Mouse (Mus musculus) layer of hippocampus, postnatal 10 days (tissue): Measurements from ENCODE around the gene Sft2d1. TPM values are rescaled to one million over a fixed set of nuclear protein-coding genes. Genes with fewer than 3 reads are reported as not detected.

Source experiments
- DNase-seq, 2 experiments: peaks; one replicate each; pipeline ENCODE4 v3.0.0; 2021; ENCODE audit warnings: low spot score in 2 of 2
- long read RNA-seq: library from polyadenylated mRNA; stranded (forward); transcript quantifications from one replicate; pipeline ENCODE4 v2.0.0, GENCODE M21; 2023
- total RNA-seq, 2 experiments: library from RNA; stranded (reverse); gene quantifications; 2 replicates each; pipeline ENCODE4 v1.2.3; 2021

Sft2d1 gene
- 10 to 100 TPM; 64.9 to 67.6 TPM for total RNA-seq
- long read RNA-seq, transcript Sft2d1-209 (8 exons, 1,049 nt), result major isoform, 45 of 59 reads
- long read RNA-seq, partial matches to known transcripts, result 1 of 59 reads
- long read RNA-seq, other reads (novel, unspliced or antisense), result 10 of 59 reads

DNA sequence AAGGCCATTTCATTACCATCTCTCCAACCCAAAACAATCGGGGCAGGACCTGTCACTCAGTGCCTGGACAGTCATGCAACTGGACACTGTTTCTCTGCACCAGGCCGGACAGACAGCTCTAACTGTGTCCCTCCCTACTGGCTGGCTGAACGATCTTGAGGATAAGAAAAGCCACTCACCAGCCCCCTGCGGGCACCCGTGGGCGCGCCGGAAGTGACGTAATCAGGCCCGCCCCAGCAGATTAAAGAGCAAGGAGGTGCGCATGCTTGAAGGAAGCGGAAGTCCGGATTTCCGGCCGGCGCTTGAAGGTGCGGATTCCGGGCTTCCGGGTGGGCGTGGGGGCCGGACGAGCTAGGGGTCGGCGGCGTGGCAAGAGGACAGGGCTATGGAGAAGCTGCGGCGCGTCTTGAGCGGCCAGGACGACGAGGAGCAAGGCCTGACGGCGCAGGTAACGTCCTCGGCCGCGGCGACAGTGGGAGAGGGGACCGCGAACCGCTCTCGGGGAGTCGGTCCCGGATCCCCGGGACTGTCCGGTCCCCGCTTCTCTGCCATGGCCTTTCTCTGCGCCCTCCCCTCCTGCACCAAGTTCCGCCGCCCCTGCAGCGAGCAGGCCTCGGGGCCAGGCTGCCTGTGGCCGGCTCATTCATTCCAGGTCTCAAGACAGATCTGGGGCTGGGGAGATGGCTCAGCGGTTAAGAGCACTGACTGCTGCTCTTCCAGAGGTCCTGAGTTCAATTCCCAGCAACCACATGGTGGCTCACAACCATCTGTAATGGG, at the start of gene Sft2d1:
TSS of gene Sft2d1 (plus strand) at position 265 of the 777 bp plus-strand sequence.
- peak; percentile 95 to 97 for DNase-seq

DNA sequence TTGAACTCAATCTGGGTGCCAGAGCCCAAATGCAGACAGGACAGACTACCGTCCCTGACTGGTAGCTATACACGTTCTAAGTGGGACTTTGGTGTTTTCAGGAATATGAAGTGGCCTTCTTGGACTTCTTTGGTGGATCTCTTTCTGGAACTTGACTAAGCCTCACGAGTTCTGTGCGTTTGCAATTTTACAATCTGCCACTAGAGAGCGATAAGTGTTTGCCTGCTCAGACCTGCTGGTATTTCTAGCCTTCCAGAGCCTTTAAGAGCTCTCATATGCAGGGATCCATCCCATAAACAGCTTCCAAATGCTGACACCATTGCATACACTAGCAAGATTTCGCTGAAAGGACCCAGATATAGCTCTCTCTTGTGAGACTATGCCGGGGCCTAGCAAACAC, 46.3 kb upstream of the Sft2d1 start:
- peak; percentile 41 to 61 for DNase-seq

DNA sequence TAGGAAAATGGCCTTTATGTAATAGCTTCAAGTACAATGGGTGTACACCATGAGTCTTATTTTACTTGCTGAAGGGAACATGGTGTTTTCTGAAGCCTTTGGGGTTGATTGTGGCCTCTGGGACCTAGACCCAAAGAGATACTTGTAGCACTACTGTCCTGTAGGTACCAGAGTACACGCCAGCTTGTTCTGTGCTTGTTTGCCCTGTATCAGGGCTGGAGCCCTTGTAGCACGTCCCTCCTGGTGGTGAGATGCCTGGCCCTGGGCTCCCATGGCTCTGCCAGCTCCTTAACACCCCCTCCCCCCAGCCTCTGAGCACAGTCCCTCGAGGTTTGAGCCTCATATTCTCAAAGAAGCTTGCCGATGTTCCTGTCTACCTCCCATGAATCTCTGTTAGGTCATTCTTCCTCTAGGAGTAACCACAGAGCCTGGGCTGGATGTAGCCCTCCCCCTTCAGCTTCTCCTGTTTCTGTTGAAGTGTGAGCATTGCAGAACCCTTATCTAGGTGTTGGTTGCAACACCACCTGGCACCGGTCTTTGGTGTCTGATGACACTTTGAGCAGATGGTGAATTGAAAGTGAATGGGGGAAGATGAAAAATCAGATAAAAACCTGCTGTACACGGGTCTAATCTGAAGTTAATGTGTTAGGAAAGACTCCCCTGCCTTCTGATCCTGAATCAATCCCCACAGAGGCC, 38.7 kb upstream of the Sft2d1 start:
- DNase-seq, result no peak

DNA sequence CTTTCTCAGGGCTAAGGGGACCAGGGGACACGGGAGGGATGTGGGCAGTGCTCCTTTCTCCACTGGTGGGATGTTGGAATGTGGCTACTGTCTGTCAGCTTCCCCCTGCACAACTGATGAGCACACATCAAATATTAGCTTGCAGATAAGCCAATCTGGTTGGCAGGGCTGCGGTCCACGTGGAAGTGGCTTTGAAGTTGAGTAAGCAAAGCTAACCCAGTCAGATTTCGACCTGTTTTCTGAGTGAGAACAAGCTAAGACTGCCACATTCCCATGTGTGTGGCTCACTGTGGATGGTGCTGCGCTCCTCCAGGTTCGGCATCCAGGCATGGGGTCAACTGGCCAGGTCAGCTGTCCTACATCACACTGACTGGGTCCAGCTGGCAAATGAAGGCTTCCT, 38.0 kb upstream of the Sft2d1 start:
- DNase-seq, result no peak

DNA sequence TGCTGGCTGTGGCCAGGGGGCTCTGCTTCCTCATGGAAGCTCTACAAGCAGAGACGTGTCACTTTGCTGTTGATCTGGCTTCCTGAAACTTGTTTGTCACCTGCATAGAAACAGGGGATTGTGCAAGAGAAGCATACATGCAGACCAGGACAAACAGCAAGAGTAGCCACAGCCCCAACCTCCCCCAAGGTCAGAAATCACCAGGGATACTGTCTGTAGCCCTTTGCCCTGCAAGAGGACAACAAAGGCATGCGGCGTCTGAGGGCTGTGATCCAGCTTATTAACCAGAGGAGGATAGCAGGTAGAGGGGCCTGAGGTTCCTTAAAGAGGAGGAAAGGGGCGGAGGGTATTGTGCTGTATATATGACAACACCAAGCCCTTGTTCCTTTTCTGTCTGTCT, 34.8 kb upstream of the Sft2d1 start:
- no peak for DNase-seq

DNA sequence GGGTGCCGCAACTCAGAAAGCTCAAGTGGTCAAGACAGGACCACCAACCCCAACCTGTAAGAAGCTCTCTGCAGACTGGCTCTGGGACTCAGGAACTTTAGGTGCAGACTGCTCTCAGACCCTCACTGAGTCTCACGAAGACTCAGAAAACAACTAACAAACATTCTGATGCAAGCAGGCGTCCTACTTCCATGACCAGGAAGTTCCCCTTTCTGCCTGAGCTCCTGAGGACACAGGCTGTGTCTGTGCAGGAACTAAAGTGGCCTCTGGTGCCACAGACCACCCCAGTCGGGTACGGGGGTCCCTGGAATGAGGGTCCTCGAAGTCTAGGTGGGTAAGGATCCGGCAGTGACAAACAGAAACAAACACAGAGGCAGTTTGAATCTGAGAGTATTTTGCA, 34.2 kb upstream of the Sft2d1 start:
- no peak for DNase-seq

DNA sequence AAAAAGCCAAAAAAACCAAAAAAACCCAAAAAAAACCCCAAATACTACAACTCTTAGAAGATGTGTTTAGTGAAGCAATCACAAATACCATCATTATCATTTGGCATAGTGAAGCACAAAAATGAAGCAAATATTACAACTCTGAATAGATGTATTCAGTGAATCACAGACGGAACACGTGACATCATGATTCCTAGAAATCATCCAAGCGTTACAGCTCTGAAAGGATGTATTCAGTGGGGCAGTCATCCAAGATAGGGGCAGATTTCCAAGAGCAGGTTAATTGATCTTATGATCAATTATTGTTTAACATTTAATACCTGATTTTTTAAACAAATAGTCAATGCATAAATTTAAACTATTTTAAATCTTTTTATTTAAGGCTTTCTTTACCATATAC, 33.6 kb upstream of the Sft2d1 start:
- DNase-seq, result no peak

DNA sequence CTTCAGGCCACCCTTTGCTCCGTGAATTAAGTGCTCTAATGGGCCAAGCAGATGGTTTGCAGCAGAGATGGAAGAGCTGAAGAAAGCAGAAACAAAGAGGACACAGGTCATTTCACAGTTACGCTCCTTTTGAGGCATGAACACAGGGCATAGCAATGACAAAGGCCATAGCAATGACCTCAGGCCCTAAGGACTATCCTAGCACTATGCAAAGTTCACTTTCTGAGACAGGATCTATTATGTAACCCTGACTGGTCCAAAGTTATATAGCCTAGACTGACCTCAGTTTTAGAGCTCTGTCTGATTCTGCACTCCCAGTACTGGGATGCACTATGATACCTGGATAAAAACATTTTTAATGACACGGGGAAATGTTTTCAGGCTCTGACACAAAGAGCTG, 32.5 kb upstream of the Sft2d1 start:
- DNase-seq, result no peak

DNA sequence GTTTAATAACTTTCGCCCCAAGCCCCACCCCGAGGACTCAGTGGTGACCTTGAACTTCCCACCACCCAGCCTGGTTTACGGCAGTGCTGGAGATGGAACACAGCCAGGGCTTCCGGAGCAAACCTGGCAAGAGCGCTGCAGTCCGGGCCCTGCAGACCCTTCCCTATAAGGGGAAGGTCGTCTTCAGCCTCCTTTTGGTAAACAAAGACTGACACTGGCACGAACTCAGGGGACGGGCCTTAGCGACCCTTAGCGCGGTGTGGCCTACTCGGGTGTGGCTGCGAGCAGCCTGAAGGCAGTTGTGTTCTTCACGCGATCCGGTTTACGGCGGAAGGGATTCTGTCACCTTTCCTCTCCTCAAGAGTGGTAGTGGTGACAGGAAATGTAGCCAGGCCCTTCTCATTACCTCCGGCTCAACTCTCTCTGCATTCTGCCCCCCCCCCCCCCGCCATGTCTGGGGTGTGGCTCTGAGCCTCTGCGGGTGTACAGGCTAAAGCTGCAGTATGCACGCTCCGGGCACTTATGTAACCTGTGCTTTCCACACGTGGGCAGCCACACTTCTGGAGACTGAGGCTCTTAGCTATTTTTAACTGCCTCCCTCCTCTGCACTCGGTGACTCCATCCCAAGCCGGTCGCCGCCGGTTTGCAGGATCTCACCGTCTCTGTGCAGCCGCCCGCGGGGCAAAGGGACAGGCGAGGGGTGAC, 27.9 kb upstream of the Sft2d1 start, which contains the start of gene Mpc1:
TSS of gene Mpc1 (plus strand) at position 84 of the 705 bp plus-strand sequence.
- DNase-seq, result peak; percentile 65 to 69

DNA sequence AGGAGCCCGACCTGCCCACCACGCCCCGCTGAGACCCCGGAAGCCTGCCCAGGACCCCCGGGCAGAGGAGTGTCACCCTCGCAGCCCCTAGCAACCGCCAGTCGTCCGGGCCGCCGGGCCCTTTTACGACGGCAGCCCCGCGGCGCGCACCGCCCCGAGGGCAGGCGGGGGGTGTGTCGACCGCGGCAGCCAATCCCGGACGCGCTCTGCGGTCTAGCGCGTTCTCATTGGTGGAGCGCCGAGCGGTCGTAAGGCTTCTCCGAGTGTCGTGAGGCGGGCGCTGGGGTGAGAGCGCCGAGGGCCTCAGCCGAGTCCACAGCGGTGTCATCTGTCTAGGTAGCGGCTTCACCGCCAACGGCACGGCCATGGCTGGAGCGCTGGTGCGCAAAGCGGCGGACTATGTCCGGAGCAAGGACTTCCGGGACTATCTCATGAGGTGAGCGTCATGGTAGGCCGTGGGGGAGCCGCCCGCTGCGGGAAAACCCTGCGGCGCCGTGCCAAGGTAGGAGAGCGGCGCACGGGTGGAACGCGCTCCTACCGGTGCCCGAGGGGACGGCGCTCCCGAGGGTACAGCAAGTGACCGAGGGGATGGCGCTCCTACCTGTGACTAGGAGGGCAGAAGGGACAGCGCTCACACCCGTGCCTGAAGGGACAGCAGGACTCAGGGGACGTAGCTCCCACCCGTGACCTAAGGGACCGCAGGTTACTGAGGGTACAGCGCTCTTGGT, 27.2 kb upstream of the Sft2d1 start:
- DNase-seq, result peak; percentile 95 to 97

DNA sequence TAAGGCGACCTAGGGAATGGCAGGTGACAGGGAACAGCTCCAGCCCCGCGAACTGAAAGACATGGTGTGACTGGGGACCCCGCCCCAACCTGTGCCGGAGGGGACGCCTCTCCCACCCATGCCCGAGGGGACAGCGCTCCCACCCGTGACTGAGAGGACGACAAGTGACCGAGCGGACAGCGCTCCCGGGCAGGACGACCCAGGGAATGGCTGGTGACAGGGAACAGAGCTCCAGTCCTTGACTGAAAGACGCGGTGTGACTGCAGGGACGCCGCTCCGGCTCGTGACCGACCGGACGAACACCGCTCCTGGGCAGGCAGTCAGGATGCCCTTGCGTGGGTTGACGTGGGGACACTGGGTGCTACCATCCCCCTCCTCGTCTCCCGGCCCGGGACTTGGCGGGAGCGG, 26.6 kb upstream of the Sft2d1 start:
- DNase-seq, result peak; percentile 46 to 48

DNA sequence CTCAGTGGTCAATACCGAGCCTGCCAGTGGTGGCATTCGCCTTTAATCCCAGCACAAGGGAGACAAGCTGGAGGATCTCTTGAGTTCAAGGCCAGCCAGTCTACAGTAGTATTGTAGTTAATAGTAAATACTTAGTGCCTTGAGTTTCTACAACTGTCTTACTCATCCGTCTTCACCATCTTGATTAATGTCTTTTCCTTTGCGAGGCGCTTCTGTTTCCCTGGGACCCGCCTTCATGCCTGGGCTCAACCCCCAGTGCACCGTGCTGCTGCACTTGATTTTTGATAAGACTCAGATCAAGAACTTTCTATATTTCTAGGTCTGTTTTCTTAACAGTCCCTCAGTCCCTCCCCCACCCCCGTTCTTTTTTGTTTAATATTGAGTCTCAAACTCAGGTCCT, 25.8 kb upstream of the Sft2d1 start:
- DNase-seq, result no peak

DNA sequence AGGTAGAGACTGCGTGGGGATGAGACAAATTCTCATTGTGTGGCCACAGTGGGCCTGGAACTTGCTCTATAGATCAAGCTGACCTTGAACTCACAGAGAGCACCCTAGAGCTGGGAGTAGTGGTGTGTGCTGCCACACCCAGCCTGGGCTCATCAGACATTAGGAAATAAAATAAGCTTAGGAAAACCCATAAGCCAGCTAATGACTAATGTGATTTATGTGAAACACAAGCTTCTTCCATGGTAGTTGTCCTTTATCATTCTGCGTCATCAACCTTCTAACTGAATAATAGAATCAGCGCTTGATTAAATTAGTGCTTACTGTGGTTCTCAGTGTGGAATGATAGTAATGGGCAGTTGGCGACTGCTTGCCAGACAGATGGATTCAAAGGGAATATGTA, 23.9 kb upstream of the Sft2d1 start:
- no peak for DNase-seq

DNA sequence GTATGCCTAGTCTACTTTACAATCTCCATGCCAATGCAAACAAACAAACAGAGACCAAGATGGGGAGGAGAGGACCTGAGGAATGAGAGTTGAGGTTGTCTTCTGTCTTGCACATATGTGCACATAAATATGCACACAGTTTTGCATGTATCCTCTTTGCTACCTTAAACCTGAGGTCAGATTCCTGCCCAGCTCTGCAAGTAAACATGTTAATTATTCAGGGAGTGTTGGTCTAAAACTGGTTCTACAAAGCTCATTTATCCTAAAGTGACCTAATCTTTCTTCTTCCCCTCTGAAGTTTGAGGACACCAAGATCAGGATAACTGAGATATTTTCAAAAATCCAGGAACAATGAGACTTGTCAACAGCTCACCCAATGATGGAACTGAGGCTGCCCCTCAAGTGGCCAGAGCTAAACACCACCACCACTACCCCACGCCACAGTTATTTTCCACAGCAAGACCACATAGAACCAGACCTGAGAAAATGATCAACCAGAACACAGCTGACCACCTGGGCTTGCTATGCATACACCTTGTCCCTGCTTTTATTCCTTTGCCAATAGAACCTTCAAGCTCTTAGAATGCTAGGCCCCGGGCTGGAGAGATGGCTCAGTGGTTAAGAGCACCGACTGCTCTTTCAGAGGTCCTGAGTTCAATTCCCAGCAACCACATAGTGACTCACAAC, 20.8 kb upstream of the Sft2d1 start:
- no peak for DNase-seq

DNA sequence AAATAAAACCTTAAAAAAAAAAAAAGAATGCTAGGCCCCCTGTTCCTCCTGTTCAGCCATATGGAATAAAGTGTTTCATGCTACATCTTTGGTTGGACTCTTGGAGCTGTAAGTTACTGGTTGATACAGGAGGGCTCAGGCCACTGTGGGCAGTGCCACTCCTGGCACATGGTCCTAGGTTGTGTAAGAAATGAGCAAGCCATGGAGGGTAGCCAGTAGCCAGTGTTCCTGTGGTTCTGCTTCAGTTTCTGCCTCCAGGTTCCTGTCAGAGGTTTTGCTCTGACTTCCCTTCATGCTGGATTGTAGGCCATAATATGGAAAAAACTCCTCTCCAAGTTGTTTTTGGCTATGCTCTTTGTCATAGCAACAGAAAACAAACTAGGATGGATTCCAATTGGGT, 20.2 kb upstream of the Sft2d1 start:
- DNase-seq, result no peak

DNA sequence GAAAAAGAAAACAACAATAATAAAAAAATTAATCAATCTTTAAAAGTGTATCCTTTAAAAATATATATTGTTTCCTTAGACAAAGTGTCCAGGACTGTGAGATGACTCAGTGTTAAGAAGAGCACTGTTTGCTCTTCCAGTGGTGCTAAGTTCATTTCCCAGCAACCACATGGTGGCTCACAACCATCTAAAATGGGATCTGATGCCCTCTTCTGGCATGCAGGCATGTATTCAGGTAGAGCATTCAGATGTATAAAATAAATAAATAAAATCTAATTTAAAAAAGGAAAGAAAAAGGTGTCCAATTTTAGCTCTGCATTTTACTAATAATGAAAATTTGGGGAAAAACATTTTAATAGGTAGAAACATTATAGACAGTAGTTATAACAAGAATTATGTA, 15.1 kb upstream of the Sft2d1 start:
- DNase-seq, result no peak

DNA sequence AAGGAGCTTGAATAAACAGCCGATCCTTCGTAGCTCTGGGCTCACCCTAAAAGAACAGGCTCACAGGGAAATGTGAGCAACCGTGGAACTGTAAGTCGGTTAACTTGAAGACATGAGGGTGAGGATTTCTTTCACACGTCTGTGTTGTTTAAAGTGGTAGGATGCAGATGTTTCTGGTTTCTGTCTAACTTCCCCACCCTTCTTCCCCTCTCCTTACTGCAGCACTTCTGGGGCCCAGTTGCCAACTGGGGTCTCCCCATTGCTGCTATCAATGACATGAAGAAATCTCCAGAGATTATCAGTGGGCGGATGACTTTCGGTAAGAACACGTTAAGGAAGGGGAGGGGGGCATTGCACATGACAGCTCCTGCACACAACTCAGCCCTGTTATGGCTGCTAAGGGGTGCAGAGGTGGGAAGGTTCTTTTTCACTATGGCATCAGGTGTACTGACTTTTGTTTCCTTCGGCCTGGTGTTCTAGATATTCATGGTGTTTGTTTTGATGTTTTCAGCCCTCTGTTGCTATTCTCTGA, 14.5 kb upstream of the Sft2d1 start:
- DNase-seq, result no peak

DNA sequence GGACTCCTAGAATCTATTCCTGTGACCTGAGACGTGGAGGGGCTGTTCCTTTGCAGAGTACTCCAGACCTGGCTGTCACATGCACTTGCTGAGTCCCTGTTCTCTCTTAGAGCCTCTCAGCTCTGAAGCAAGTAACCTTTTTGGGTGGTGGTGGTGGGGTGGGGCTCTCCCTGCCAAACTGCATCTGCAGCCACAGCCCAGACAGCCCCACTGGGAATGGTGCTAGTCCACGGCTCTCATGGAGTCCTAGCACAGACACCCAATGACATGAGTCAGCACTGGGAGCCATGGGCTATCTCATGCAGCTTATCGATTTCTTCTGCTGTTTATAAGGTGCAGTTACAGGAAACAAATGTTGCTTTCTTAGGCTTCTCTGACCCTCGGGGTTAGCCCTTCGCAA, 13.2 kb upstream of the Sft2d1 start:
- DNase-seq, result no peak

DNA sequence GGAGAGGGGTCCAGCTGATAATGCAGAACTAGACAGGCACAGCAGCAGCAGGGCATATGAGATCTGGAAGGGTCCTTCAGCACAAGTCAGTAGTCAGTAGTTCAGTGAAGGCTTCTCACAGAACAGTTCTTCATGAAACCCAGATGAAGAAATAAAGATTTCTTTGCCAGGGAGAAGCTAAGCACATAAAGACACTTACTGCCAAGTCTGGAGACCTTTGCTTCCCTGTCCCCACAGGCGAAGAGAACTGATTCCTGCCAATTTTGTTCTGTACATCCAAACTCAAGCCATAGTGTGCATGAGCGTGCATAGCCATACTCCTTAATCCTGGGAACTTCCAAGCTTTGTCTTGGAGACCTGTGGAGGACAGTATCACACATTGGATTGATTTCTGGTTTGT, 12.6 kb upstream of the Sft2d1 start:
- no peak for DNase-seq

DNA sequence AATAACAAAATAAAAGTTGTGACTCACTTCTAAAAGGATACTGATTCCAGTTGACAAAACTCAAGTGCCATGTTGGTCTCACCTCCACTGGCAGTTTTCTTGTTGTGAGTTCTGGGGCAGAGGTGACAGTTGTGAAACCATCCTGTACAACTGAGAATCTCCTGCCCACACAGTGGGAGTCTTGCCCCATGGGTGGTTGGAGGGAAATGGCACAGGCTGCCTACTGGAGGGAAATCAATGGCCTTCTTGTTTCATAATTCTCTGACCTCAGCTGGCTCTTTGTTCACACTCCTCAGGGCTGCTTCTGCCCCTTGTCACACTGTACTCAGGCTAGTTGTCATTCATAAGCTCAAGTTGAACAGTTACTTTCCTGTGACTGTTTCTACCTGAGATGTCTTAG, 11.4 kb upstream of the Sft2d1 start:
- no peak for DNase-seq
